Mouse (Mus musculus): ENCODE data around the gene Ibtk. TPM values are rescaled to one million over a fixed set of nuclear protein-coding genes. Genes with fewer than 3 reads are reported as not detected.

The Ibtk gene
- polyA plus RNA-seq, 1 experiment from 2014 or later = 31.2 TPM

DNA sequence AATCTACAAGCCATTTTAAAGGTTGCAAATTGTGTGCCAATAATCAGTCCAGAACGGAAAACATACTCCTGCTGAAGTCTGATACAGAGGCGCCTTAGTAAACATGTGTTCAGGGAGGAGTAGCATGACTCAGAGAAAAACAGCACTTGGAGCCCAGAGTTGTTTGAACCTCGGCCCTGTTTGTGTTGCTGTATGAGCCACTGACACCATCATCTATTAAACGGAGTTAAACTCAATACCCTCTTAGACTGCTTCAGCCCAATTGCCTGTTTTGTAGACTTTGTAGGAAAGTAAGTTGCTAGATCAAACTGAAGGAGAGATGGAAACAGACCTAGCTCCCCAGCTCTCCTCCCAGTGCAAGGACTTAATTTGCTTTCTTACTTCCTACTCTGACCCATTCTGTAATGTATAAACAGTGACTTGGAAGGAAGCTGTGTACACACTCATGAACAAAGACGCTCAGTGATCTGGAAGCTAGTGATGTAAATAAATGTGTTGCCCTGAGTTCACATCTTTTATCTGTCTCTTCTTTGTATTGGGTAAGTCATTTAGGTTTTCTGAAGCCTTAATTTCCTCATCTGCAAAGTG, 882 bp upstream of the Ibtk start:
- Histone ChIP-seq H3K4me1 (peaks cover 14% of the 10 kb centered on the region), H3K9ac (peak overlapping the region; percentile 99), H3K36me3 (no peaks in the 10 kb centered on the region), H3K4me2 (peak overlapping the region; percentile 64), H3K4me3 (peak overlapping the region; percentile 90), H3K9me3 (no peaks in the 10 kb centered on the region), H3K27ac (peak overlapping the region; percentile 99), H3K27me3 (no peaks in the 10 kb centered on the region)
- WGBS = 20% methylated on average over 5 of the region's 5 CpGs
- no peak for ATAC-seq (ENCODE audit: insufficient number of reproducible peaks, low FRiP score, low TSS enrichment, low read depth)

DNA sequence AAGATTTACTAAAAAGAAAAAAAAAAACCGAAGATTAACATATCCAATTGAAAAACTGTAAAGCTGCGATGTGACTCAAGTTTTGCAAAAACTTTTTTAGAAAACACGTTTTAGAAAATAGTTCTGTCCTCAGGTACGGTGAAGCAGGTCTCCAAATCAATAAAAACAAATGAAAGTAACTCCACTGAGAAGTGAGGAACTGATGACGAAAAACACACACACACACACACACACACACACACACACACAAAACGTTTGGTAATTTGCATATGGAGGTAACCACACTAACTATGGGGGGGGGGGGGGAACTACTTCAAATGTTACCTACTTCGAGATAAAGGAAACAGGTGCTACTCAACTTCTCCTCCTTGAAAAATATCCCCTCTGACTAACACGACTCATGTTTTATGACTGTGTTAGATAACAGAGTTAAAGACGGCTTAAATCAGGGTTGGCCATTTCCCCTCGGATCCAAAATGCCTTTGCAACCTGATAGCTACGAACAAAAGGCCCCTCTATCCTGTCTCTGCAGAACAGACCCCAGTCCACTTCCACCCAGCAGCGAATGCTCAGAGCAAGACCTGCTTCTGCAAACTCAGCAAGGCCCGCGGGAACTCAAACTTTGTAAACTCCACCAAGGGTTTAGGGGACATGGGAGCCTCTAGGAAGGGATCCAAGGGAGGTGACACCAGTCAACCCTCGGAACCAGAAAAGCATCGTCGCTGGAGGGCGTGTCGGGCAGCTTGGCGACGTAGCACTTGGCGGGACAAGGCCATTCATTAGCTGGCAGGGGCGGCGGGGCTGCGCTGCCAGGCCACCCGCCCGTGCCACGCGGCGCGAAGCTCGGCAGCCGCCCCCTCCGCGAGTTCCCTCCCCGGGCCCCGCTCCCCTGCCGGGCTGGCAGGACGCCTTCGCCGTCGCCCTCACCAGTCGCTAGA, 661 bp downstream of the Ibtk start:
- Histone ChIP-seq H3K9me3 (no peaks in the 10 kb centered on the region), H3K27me3 (no peaks in the 10 kb centered on the region), H3K4me3 (peak overlapping the region; percentile 90), H3K27ac (peak overlapping the region; percentile 99), H3K4me2 (peak overlapping the region; percentile 64), H3K36me3 (peaks cover under 1% of the 10 kb centered on the region), H3K9ac (peak overlapping the region; percentile 99), H3K4me1 (peaks cover 14% of the 10 kb centered on the region)
- 1% methylated on average over 42 of the region's 43 CpGs for WGBS
- peak; percentile 81 for ATAC-seq (ENCODE audit: insufficient number of reproducible peaks, low FRiP score, low TSS enrichment, low read depth)

DNA sequence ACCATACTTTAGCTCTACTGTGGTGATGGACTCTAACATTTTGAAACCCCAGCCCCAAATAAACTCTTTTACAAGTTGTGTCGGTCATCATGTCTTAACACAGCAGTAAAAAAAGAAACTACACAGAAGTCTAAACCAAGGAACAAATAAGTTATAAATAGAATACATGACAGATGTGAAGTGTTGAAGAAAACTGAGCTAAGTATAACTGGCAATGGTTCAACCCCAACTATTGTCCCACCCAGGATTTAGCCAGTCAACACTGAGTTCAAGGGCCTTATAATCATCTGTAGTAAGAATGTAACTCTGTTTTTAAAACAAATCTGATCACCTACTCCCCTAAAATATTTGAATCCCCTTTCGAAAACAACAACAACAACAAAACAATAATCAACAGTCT, 3.6 kb downstream of the Ibtk start:
- peaks cover 14% of the 10 kb centered on the region for H3K4me1 ChIP-seq
- H3K27me3 ChIP-seq = no peaks in the 10 kb centered on the region
- H3K36me3 ChIP-seq = peaks cover 13% of the 10 kb centered on the region
- no peak overlapping the region for H3K4me2 ChIP-seq
- H3K9ac ChIP-seq = no peak overlapping the region
- 79% methylated on average over 2 of the region's 2 CpGs for WGBS
- H3K27ac ChIP-seq = no peak overlapping the region
- H3K9me3 ChIP-seq = no peaks in the 10 kb centered on the region
- no peak overlapping the region for H3K4me3 ChIP-seq
- ATAC-seq (ENCODE audit: insufficient number of reproducible peaks, low FRiP score, low TSS enrichment, low read depth) = no peak

DNA sequence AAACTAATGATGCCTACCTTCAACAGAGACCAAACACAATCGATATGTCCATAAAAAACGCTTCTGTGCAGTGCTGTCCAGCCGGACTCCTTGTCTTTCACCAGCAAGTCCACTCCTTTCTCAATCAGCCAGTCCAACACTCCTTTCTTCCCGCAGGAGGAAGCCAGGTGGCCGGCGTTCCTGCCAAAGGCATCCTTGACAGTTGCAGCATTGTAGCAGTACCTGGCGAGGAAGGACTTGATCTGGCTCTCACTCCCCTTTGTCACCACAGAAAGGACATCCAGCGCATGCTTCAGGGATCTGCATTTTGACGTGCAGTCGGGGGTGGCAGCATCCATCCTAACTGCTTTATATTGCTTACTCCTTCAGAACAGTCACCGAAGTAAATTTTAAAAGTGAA, 5.8 kb downstream of the Ibtk start:
- no peaks in the 10 kb centered on the region for H3K9me3 ChIP-seq
- no peak overlapping the region for H3K4me3 ChIP-seq
- no peak overlapping the region for H3K4me2 ChIP-seq
- ATAC-seq (ENCODE audit: insufficient number of reproducible peaks, low FRiP score, low TSS enrichment, low read depth) = no peak
- H3K36me3 ChIP-seq = peaks cover 20% of the 10 kb centered on the region
- no peak overlapping the region for H3K9ac ChIP-seq
- H3K27ac ChIP-seq = no peak overlapping the region
- H3K4me1 ChIP-seq = peaks cover 5% of the 10 kb centered on the region; the same call in 1 of the 2 replicates
- no peaks in the 10 kb centered on the region for H3K27me3 ChIP-seq
- WGBS = 79% methylated on average over 11 of the region's 11 CpGs

DNA sequence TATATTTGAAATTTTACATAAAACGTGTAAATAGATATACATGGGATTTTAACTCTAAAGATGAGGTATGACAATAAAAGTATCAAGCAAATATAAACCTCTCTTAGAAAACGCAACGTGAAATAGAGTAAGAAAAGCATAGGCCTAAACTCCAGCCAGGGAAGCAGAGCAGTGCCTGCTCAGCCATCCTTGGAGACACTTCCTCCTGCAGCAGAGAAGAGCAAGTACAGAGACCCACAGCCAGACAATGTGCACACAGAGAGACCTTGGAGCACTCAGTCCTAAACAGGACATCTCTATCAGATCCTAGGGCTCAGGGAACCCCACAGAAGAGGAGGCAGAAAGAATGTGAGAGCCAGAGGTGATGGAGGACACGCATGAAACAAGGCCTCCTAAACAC, 7.0 kb downstream of the Ibtk start:
- no peaks in the 10 kb centered on the region for H3K9me3 ChIP-seq
- WGBS = 89% methylated on average over 4 of the region's 4 CpGs
- H3K36me3 ChIP-seq = peaks cover 29% of the 10 kb centered on the region

DNA sequence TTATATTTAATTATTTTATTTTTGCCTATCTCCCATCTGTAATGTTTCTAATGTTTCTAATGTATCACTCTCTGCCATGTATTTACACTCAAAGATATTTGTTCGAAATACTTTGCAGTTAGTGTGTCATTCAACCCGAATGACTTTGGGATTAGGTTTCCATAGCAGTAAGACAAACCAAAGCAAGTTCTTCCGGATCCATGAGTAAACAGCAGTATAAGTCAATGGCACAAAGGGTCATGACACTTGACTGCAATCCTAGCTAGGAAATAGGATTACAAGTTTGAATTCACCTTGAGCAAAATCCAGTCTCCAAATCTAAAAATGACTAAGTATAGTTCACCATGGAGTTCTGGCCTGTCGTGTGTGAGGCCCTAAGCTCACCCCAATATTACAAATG, 9.9 kb downstream of the Ibtk start:
- Histone ChIP-seq H3K4me2 (no peak overlapping the region), H3K27ac (no peak overlapping the region), H3K9me3 (no peaks in the 10 kb centered on the region), H3K9ac (no peak overlapping the region), H3K4me1 (no peaks in the 10 kb centered on the region), H3K4me3 (no peak overlapping the region), H3K36me3 (peaks cover 49% of the 10 kb centered on the region), H3K27me3 (no peaks in the 10 kb centered on the region)
- WGBS = 91% methylated on average over 4 of the region's 4 CpGs
- ATAC-seq (ENCODE audit: insufficient number of reproducible peaks, low FRiP score, low TSS enrichment, low read depth) = no peak

More for the DNA sequence above, 7.0 kb downstream of the Ibtk start:
- ATAC-seq (ENCODE audit: insufficient number of reproducible peaks, low FRiP score, low TSS enrichment, low read depth) = no peak
- no peak overlapping the region for H3K27ac ChIP-seq
- H3K27me3 ChIP-seq = no peaks in the 10 kb centered on the region
- no peaks in the 10 kb centered on the region for H3K4me1 ChIP-seq
- no peak overlapping the region for H3K9ac ChIP-seq
- no peak overlapping the region for H3K4me3 ChIP-seq
- H3K4me2 ChIP-seq = no peak overlapping the region

DNA sequence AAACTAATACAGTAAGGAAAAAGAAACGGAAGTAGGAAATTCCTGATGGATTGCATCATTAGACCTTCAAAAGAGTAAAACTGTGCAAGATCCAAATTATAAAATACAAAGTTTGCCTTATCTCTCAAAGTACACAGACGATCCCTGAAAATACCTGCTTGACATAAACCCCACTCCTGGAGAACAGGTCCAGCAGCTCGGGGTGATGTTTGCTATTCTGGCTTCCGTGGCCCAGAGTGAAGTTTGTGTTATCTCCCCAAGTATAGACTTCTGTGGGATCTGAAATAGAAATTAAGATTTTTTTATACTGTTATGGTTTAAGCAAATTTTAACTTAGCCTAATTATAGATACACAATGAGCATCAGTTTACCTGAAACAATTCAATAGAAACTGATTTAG, 14.3 kb downstream of the Ibtk start:
- H3K9ac ChIP-seq = no peak overlapping the region
- H3K27ac ChIP-seq = no peak overlapping the region
- WGBS = 80% methylated on average over 4 of the region's 4 CpGs
- H3K4me1 ChIP-seq = no peaks in the 10 kb centered on the region
- ATAC-seq (ENCODE audit: insufficient number of reproducible peaks, low FRiP score, low TSS enrichment, low read depth) = no peak
- no peaks in the 10 kb centered on the region for H3K27me3 ChIP-seq
- no peak overlapping the region for H3K4me3 ChIP-seq
- H3K9me3 ChIP-seq = no peaks in the 10 kb centered on the region
- H3K36me3 ChIP-seq = peaks cover 70% of the 10 kb centered on the region
- no peak overlapping the region for H3K4me2 ChIP-seq

DNA sequence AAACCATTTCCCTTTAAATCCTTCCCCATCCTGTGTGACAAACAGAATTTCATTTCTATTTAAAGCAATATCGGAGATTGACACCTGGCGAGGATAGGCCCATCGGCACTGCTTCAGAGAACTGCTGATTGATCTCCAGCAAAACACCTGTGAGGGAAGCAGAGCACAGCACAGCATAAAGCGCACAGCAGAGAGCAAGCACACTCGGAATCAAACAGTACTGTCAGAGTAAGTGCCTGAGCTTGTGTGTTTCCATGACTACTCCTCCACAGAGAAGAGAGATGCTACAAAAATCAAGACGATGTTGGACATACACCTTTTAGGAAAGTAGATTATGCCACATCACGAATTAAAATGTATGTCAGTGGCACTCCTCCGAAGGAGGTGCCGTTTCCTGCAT, 25.1 kb downstream of the Ibtk start:
- no peak overlapping the region for H3K27ac ChIP-seq
- no peaks in the 10 kb centered on the region for H3K9me3 ChIP-seq
- H3K27me3 ChIP-seq = no peaks in the 10 kb centered on the region
- no peak for ATAC-seq (ENCODE audit: insufficient number of reproducible peaks, low FRiP score, low TSS enrichment, low read depth)
- no peaks in the 10 kb centered on the region for H3K4me1 ChIP-seq
- no peak overlapping the region for H3K4me2 ChIP-seq
- H3K9ac ChIP-seq = no peak overlapping the region
- peaks cover 65% of the 10 kb centered on the region for H3K36me3 ChIP-seq
- 89% methylated on average over 9 of the region's 9 CpGs for whole genome bisulfite sequencing
- no peak overlapping the region for H3K4me3 ChIP-seq

DNA sequence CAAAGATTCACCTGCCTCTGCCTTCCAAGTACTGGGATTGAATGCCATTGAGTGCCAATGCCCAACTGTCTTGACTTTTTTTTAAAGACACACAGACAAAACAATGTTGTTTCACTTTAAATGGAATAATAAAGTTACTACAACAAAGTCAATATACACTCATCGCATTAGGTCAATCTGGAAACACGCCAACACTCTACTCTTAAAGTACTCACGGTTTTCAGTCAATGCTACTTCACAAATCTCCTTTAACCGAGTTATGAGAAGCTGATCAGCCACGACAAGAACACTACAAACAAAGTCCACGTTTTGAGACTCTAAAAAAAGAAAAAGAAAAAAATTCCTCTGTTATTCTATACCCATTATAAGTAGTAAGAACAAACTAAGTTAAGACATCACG, 31.8 kb downstream of the Ibtk start:
- Histone ChIP-seq H3K4me1 (no peaks in the 10 kb centered on the region), H3K9ac (no peak overlapping the region), H3K36me3 (peaks cover 64% of the 10 kb centered on the region), H3K4me3 (no peak overlapping the region), H3K27ac (no peak overlapping the region), H3K9me3 (no peaks in the 10 kb centered on the region), H3K4me2 (no peak overlapping the region), H3K27me3 (no peaks in the 10 kb centered on the region)
- WGBS = 85% methylated on average over 7 of the region's 7 CpGs
- no peak for ATAC-seq (ENCODE audit: insufficient number of reproducible peaks, low FRiP score, low TSS enrichment, low read depth)

DNA sequence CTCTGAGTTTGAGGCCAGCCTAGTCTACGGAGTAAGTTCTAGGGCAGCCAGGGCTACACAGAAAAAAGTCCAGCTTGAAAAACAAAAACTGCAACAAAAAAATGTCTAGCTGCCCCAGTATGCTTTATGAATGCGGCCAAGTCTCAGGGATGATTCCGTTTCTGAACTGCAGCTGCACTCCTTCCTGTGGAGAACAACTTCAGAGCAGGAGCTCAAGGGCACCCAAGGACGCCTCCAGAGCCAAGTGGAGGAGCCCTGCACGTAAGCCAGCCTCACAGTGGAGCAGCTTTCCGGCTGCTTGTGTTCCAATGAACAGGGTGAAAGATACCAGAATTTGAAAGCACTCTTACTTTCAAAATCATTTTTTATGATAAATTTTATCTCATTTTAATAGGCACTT, 41.8 kb downstream of the Ibtk start:
- Histone ChIP-seq H3K4me1 (no peaks in the 10 kb centered on the region), H3K27me3 (no peaks in the 10 kb centered on the region), H3K27ac (no peak overlapping the region), H3K4me2 (no peak overlapping the region), H3K9ac (no peak overlapping the region), H3K4me3 (no peak overlapping the region), H3K36me3 (peaks cover 80% of the 10 kb centered on the region), H3K9me3 (no peaks in the 10 kb centered on the region)
- WGBS = 93% methylated on average over 6 of the region's 6 CpGs
- ATAC-seq (ENCODE audit: insufficient number of reproducible peaks, low FRiP score, low TSS enrichment, low read depth) = no peak

DNA sequence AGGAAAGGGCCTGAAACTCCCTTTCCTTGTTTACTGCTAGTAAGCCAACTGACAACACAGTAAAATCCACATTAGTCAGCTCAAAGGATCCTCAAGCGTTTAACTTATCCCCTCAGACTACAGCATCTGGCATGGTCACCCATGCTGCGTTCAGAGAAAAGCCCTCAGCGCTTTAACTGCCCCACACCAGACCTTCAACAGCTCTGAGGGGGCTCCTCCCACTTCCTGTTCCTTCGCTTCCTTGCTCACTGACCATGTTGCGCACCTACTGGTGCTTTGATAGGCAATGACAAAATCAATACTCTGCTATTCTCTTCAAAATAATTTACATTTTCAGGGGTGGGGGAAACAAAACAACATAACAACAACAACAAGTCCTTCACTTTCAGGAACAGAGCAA, 47.2 kb downstream of the Ibtk start:
- no peaks in the 10 kb centered on the region for H3K9me3 ChIP-seq
- H3K27me3 ChIP-seq = no peaks in the 10 kb centered on the region
- no peak overlapping the region for H3K9ac ChIP-seq
- H3K36me3 ChIP-seq = peaks cover 53% of the 10 kb centered on the region
- no peak overlapping the region for H3K27ac ChIP-seq
- H3K4me2 ChIP-seq = no peak overlapping the region
- peaks cover 4% of the 10 kb centered on the region; the same call in 1 of the 2 replicates for H3K4me1 ChIP-seq
- no peak for ATAC-seq (ENCODE audit: insufficient number of reproducible peaks, low FRiP score, low TSS enrichment, low read depth)
- no peak overlapping the region for H3K4me3 ChIP-seq
- WGBS = 77% methylated on average over 5 of the region's 5 CpGs

DNA sequence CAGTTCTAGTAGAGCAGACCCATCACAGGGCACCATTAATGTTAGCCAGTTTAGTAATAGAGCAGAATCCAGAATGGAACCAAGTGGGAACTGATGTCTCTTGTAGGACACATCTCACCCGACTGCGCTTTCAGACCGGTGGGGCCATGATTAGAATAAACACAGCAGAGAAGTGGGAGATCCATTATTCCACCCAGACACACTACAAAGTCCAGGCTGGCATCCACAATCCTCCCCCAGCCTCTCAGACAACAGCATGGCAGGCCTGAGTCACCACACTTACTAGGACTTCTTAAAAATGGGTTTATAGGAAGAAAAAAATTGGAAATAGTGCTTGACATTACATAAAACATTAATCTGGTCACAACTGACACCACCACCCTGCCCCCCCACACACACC, 53.5 kb downstream of the Ibtk start:
- Histone ChIP-seq H3K36me3 (peaks cover 20% of the 10 kb centered on the region), H3K9ac (no peak overlapping the region), H3K4me2 (no peak overlapping the region), H3K9me3 (no peaks in the 10 kb centered on the region), H3K27me3 (no peaks in the 10 kb centered on the region), H3K27ac (no peak overlapping the region), H3K4me3 (no peak overlapping the region), H3K4me1 (peaks cover 4% of the 10 kb centered on the region; the same call in 1 of the 2 replicates)
- no peak for ATAC-seq (ENCODE audit: insufficient number of reproducible peaks, low FRiP score, low TSS enrichment, low read depth)
- 94% methylated on average over 3 of the region's 3 CpGs for WGBS
